Mouse (Mus musculus) stomach, postnatal 0 days (tissue): ENCODE measurements at regions not wholly inside any gene's neighbourhood (a gene's known extent, or its start where the extent isn't known, plus 50 kb on each side); places are given as distances from the start of the nearest gene placed in this dataset.

Source experiments
- ATAC-seq: fragments of 200-750 bp; cut with Nextera tagmentation; 2 replicates; pipeline ENCODE4 v1.8.0; 2017; ENCODE audit not compliant: low FRiP score, low TSS enrichment
- DNase-seq: peaks from one replicate; pipeline ENCODE4 v3.0.0-alpha.2; 2016; ENCODE audit warnings: low spot score
- H3K27ac ChIP-seq: fragments of 300-500 bp; sonication (generic); replicated peaks from 2 replicates; pipeline ENCODE4 v1.5.1; 2014; ENCODE audit warnings: mild to moderate bottlenecking, control low read depth
- H3K27me3 ChIP-seq: fragments of 300-500 bp; sonication (generic); 2 replicates; pipeline ENCODE4 v1.6.1; 2014; ENCODE audit warnings: low read length; ENCODE audit not compliant: control insufficient read depth, insufficient read depth
- H3K36me3 ChIP-seq: fragments of 300-500 bp; sonication (generic); 2 replicates; pipeline ENCODE4 v1.6.1; 2014; ENCODE audit warnings: low read length, mixed read lengths; ENCODE audit not compliant: control insufficient read depth, insufficient read depth
- H3K4me1 ChIP-seq: fragments of 300-500 bp; sonication (generic); replicated peaks from 2 replicates; pipeline ENCODE4 v1.6.1; 2014; ENCODE audit warnings: antibody characterized with exemption; ENCODE audit not compliant: control insufficient read depth, insufficient read depth
- H3K4me2 ChIP-seq: fragments of 300-500 bp; sonication (generic); replicated peaks from 2 replicates; pipeline ENCODE4 v1.6.1; 2014; ENCODE audit warnings: low read depth, mild to moderate bottlenecking, control low read depth, moderate library complexity
- H3K4me3 ChIP-seq: fragments of 300-500 bp; sonication (generic); 2 replicates; pipeline ENCODE4 v1.5.1; 2014; ENCODE audit warnings: low read depth, low read length, control low read depth
- H3K9ac ChIP-seq: fragments of 300-500 bp; sonication (generic); 2 replicates; pipeline ENCODE4 v1.6.1; 2014; ENCODE audit warnings: mild to moderate bottlenecking, low read length, control low read depth, mixed read lengths
- H3K9me3 ChIP-seq: fragments of 300-500 bp; sonication (generic); 2 replicates; pipeline ENCODE4 v1.6.1; 2016; ENCODE audit warnings: low read length; ENCODE audit not compliant: control insufficient read depth
- CTCF ChIP-seq: IDR thresholded peaks from 2 replicates; pipeline ENCODE4 v1.5.1; 2016; ENCODE audit warnings: antibody characterized with exemption, low read depth, mild to moderate bottlenecking, moderate library complexity
- EP300 ChIP-seq: optimal IDR thresholded peaks from 2 replicates; pipeline ENCODE3; 2016; ENCODE audit warnings: antibody characterized with exemption
- WGBS: fragments of 180-500 bp; shearing (Covaris S2); extraction: QIAGEN DNeasy Blood & Tissue Kit; methylation state at CpG from one replicate; pipeline ENCODE4 v1.1.7; 2014; 5-methylcytosine and 5-hydroxymethylcytosine counted together

GRCm38 (mm10) chr1:128758802-128759481, 166.8 kb upstream of the Cxcr4 start:
- Histone ChIP-seq H3K4me1 (no peaks in the 10 kb centered on the region), H3K9me3 (no peaks in the 10 kb centered on the region), H3K36me3 (no peaks in the 10 kb centered on the region), H3K9ac (no peak overlapping the region), H3K27ac (no peak overlapping the region), H3K4me3 (no peak overlapping the region), H3K4me2 (no peak overlapping the region), H3K27me3 (no peaks in the 10 kb centered on the region)
- WGBS, result 95% methylated on average over 11 of the region's 11 CpGs
- DNase-seq, result no peak
- no peak for ATAC-seq
- TF ChIP-seq CTCF (no peak), EP300 (no peak)

DNA sequence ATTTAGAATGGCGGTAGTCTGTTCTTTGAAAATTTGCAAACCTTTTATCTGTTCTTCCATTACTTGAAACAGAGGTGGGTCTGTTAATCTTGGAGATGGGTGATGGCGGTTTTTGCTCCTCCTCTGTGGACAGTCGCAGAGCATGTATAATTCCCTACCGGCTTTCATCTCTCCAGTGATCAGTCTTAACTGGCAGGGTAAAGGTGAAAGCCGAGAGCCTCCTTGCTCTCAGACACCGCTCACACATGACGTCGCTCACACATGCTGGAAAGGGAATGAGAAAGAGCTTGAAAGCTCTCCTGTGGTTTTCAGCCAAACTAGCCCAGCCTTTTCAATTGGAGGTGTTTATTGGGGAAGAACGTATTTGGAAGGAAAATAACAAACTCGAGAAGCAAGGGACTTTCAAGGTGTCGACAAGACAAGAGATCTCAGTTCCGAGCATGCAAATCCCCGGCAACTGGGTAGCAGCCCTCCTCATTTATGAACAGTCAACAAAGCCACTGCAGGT, 166.3 kb upstream of the Cxcr4 start:
- ATAC-seq (no peak), DNase-seq (no peak)
- H3K36me3 ChIP-seq, result no peaks in the 10 kb centered on the region
- no peak overlapping the region for H3K4me3 ChIP-seq
- no peaks in the 10 kb centered on the region for H3K4me1 ChIP-seq
- H3K27me3 ChIP-seq, result no peaks in the 10 kb centered on the region
- H3K9ac ChIP-seq, result no peak overlapping the region
- 74% methylated on average over 13 of the region's 13 CpGs for WGBS
- H3K27ac ChIP-seq, result no peak overlapping the region
- no peaks in the 10 kb centered on the region for H3K9me3 ChIP-seq
- no peak overlapping the region for H3K4me2 ChIP-seq
- no peak for TF ChIP-seq CTCF
- TF ChIP-seq EP300, result no peak

DNA sequence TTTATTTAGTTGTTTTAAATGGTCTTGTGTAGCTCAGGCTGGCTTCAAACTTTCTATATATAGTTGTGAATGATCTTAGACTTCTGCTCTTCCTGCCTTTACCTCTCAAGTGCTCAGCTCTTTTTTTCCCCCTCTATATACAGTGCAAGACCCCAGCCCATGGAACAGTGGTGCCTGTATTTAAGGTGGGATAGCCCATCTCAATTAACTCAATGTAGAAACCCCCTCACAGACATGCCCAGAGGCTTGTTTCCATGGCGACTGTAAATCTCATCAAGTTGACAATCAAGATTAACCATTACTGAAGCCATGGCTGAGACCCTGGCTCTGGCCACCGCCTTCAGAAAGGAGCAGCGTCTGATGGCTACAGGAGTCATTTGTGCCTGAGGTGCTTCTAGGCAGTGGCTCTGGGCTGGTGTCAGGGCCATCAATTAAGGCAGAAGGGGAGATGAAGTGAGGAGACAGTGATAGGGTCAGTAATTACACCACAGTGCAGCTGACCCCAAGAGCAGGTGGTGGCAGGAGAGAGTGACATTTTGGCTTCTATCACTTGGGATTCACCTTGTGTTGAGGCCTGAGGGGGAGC, 161.4 kb upstream of the Cxcr4 start:
- no peak overlapping the region for H3K4me3 ChIP-seq
- DNase-seq, result no peak
- H3K36me3 ChIP-seq, result no peaks in the 10 kb centered on the region
- H3K9ac ChIP-seq, result no peak overlapping the region
- no peak for ATAC-seq
- 56% methylated on average over 3 of the region's 3 CpGs for WGBS
- no peak overlapping the region for H3K27ac ChIP-seq
- H3K9me3 ChIP-seq, result no peaks in the 10 kb centered on the region
- no peaks in the 10 kb centered on the region for H3K4me1 ChIP-seq
- no peak overlapping the region for H3K4me2 ChIP-seq
- TF ChIP-seq EP300 (no peak), CTCF (no peak)
- H3K27me3 ChIP-seq, result no peaks in the 10 kb centered on the region

DNA sequence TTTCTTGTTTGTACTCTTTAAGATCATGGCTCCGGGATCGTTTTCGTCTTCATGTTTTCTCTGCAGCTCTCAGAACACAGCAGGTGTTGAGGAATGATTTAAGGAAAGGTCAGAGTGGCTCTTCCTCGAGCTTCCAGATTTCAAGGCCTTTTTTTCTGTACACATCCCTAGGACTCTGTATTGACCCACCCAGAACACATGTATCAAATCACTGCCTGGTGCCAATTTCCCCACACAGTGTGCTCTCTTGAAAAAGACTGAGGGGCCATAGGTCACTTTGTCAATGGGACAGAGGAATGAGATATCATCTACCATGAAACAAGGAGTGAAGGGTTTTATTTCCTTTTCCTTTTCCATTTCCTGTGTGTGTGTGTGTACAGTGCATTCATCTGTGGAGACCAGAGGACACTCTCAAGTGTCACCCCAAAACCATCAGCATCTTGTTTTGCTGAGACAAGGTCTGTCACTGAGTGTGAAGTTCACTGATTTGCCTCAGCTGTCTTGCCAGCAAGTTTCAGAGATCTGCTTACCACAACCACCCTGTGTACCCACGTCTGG, 157.4 kb upstream of the Cxcr4 start:
- no peaks in the 10 kb centered on the region for H3K27me3 ChIP-seq
- TF ChIP-seq CTCF (no peak), EP300 (no peak)
- no peaks in the 10 kb centered on the region for H3K4me1 ChIP-seq
- DNase-seq (no peak), ATAC-seq (no peak)
- no peak overlapping the region for H3K27ac ChIP-seq
- no peaks in the 10 kb centered on the region for H3K36me3 ChIP-seq
- no peaks in the 10 kb centered on the region for H3K9me3 ChIP-seq
- H3K4me3 ChIP-seq, result no peak overlapping the region
- WGBS, result 65% methylated on average over 5 of the region's 5 CpGs
- no peak overlapping the region for H3K9ac ChIP-seq
- no peak overlapping the region for H3K4me2 ChIP-seq

DNA sequence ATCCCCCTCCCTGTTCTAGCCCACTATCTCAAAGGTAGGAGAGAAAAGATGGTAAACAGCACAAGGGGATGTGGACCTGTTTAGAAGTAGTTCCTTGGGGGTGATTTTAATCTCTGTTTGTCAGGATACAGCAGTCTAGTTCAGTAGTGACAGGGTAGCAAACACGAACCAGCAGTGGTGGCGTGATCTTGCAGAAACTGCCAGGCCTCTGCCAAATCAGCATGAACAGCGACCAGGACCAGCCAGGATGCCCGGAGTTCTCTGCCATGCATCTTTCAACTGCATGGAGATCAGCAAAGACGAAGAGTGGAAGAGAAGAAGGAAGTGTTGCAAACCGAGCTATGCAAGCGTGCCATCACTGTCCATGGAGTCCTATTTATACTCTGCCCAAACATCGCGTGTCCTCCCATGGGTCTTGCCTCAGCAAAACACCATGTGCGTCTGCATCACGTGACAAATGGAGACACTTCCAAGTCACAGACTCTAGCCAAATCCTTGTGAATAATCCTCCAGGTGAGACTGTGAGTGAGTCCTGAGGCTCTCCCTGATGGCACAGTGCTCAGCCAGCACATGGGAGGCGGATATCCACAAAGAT, 155.2 kb upstream of the Cxcr4 start:
- Histone ChIP-seq H3K9me3 (no peaks in the 10 kb centered on the region), H3K27me3 (no peaks in the 10 kb centered on the region), H3K4me2 (no peak overlapping the region), H3K27ac (no peak overlapping the region), H3K9ac (no peak overlapping the region), H3K36me3 (no peaks in the 10 kb centered on the region), H3K4me1 (no peaks in the 10 kb centered on the region), H3K4me3 (no peak overlapping the region)
- DNase-seq (no peak), ATAC-seq (no peak)
- 90% methylated on average over 12 of the region's 12 CpGs for WGBS
- no peak for TF ChIP-seq CTCF
- no peak for TF ChIP-seq EP300

GRCm38 (mm10) chr1:128746461-128747009, 154.4 kb upstream of the Cxcr4 start:
- H3K4me2 ChIP-seq, result no peak overlapping the region
- H3K9me3 ChIP-seq, result no peaks in the 10 kb centered on the region
- no peaks in the 10 kb centered on the region for H3K36me3 ChIP-seq
- H3K27ac ChIP-seq, result no peak overlapping the region
- H3K27me3 ChIP-seq, result no peaks in the 10 kb centered on the region
- H3K9ac ChIP-seq, result no peak overlapping the region
- no peak overlapping the region for H3K4me3 ChIP-seq
- TF ChIP-seq EP300, result no peak
- TF ChIP-seq CTCF, result peak; percentile 15; the same call in 1 of the 2 replicates
- 62% methylated on average over 3 of the region's 3 CpGs for WGBS
- no peak for ATAC-seq
- DNase-seq, result no peak
- no peaks in the 10 kb centered on the region for H3K4me1 ChIP-seq
